Mouse (Mus musculus) heart, postnatal 0 days (tissue): ENCODE measurements around the gene Hypk. TPM values are rescaled to one million over a fixed set of nuclear protein-coding genes. Genes with fewer than 3 reads are reported as not detected.
"Not testable (repeated sequence)": the region's sequence is repeated elsewhere in the genome, so short reads cannot be mapped to it uniquely, and the experiment has no call there.

Source experiments
- ATAC-seq: fragments of 200-750 bp; cut with Nextera tagmentation; 2 replicates; pipeline ENCODE4 v1.8.0; 2017; ENCODE audit warnings: low read depth, moderate number of reproducible peaks, moderate library complexity; ENCODE audit not compliant: insufficient read depth
- DNase-seq: peaks from one replicate; pipeline ENCODE4 v3.0.0-alpha.2; 2016; ENCODE audit warnings: low spot score
- H3K27ac ChIP-seq: fragments of 300-500 bp; sonication (generic); 2 replicates; pipeline ENCODE4 v1.5.1; 2014; ENCODE audit warnings: low read depth, mild to moderate bottlenecking
- H3K27me3 ChIP-seq: fragments of 300-500 bp; sonication (generic); 2 replicates; pipeline ENCODE4 v1.6.1; 2014; ENCODE audit warnings: low read length, mixed read lengths; ENCODE audit not compliant: control insufficient read depth, insufficient read depth
- H3K36me3 ChIP-seq: fragments of 300-500 bp; sonication (generic); replicated peaks from 2 replicates; pipeline ENCODE4 v1.6.1; 2014; ENCODE audit warnings: low read length, mixed read lengths; ENCODE audit not compliant: control insufficient read depth, insufficient read depth
- H3K4me1 ChIP-seq: fragments of 300-500 bp; sonication (generic); 2 replicates; pipeline ENCODE4 v1.6.1; 2014; ENCODE audit warnings: antibody characterized with exemption; ENCODE audit not compliant: control insufficient read depth, insufficient read depth
- H3K4me2 ChIP-seq: fragments of 300-500 bp; sonication (generic); 2 replicates; pipeline ENCODE4 v1.6.1; 2014; ENCODE audit warnings: low read depth, mild to moderate bottlenecking, low read length, moderate library complexity
- H3K4me3 ChIP-seq: fragments of 300-500 bp; sonication (generic); 2 replicates; pipeline ENCODE4 v1.5.1; 2014; ENCODE audit warnings: low read depth, low read length
- H3K9ac ChIP-seq: fragments of 300-500 bp; sonication (generic); replicated peaks from 2 replicates; pipeline ENCODE4 v1.6.1; 2014; ENCODE audit warnings: low read depth, low read length, mixed read lengths
- H3K9me3 ChIP-seq: fragments of 300-500 bp; sonication (generic); replicated peaks from 2 replicates; pipeline ENCODE4 v1.6.1; 2016; ENCODE audit warnings: low read length; ENCODE audit not compliant: control insufficient read depth
- CTCF ChIP-seq: IDR thresholded peaks from 2 replicates; pipeline ENCODE4 v1.5.1; 2016; ENCODE audit warnings: antibody characterized with exemption, control low read depth, low read depth
- EP300 ChIP-seq: IDR thresholded peaks from 2 replicates; pipeline ENCODE4 v1.6.1; 2016; ENCODE audit warnings: antibody characterized with exemption, low read depth
- WGBS: fragments of 180-500 bp; shearing (Covaris S2); extraction: QIAGEN DNeasy Blood & Tissue Kit; methylation state at CpG from one replicate; pipeline ENCODE4 v1.1.7; 2014; 5-methylcytosine and 5-hydroxymethylcytosine counted together
- polyA plus RNA-seq: library from polyadenylated mRNA; unstranded; fragments of >200 nt; fragmentation: Nextera tagmentation; extraction: Ambion mirVana; gene quantifications from 2 replicates; pipeline ENCODE4 v1.2.1, GENCODE M21; 2015
- total RNA-seq: library from RNA; depleted of rRNA; stranded (reverse); fragments of >200 nt; gene quantifications from 2 replicates; pipeline ENCODE4 v1.2.3, GENCODE M21; 2014; ENCODE audit warnings: low replicate concordance

Hypk gene
- total and polyA plus RNA-seq, 2 experiments from 2014 or later, result 4.1 to 105 TPM

GRCm38 (mm10) chr2:121473301-121474179 lies 20.4 kb downstream of the Hypk start, which contains the start of gene Mfap1b:
Gene Mfap1b, minus strand, starts transcription at chr2:121474067.
- peak; percentile 95 for ATAC-seq

GRCm38 (mm10) chr2:121474180-121474535 lies 21.1 kb downstream of the Hypk start:
- Histone ChIP-seq H3K9me3 (no peaks in the 10 kb centered on the region), H3K27ac (peak overlapping the region; percentile 81), H3K4me2 (peak overlapping the region; percentile 65), H3K4me1 (no peaks in the 10 kb centered on the region), H3K4me3 (peak overlapping the region; percentile 75), H3K27me3 (no peaks in the 10 kb centered on the region), H3K36me3 (no peaks in the 10 kb centered on the region), H3K9ac (peak overlapping the region; percentile 63; the same call in 1 of the 2 replicates)
- WGBS, result 33% methylated on average over 8 of the region's 8 CpGs
- ATAC-seq, result no peak
- TF ChIP-seq EP300 (no peak), CTCF (no peak)
- no peak for DNase-seq

More at GRCm38 (mm10) chr2:121473301-121474179, 20.4 kb downstream of the Hypk start, which contains the start of gene Mfap1b:
- not testable (repeated sequence) for H3K4me1 ChIP-seq, H3K36me3 ChIP-seq, H3K27me3 ChIP-seq, H3K9me3 ChIP-seq
- Histone ChIP-seq H3K4me2 (peak within 1 kb of the TSS; percentile 65), H3K27ac (peak within 1 kb of the TSS; percentile 81), H3K9ac (peak within 1 kb of the TSS; percentile 63), H3K4me3 (peak within 1 kb of the TSS; percentile 75)
- 5% methylated on average over 36 of the region's 41 CpGs for whole genome bisulfite sequencing
- DNase-seq, result peak; percentile 92

- not testable (repeated sequence) for H3K4me2 ChIP-seq, ATAC-seq
These were observed 22.2 kb downstream of the Hypk start for GRCm38 (mm10) chr2:121475306-121475705.

GRCm38 (mm10) chr2:121477491-121478266 lies 24.6 kb downstream of the Hypk start:
- H3K36me3 ChIP-seq, result no peaks in the 10 kb centered on the region

More at GRCm38 (mm10) chr2:121475306-121475705, 22.2 kb downstream of the Hypk start:
- H3K36me3 ChIP-seq, H3K9ac ChIP-seq, H3K27me3 ChIP-seq, DNase-seq, H3K4me3 ChIP-seq, H3K4me1 ChIP-seq, H3K27ac ChIP-seq, H3K9me3 ChIP-seq: not testable (repeated sequence)
- WGBS, result 100% methylated on average over 2 of the region's 2 CpGs

GRCm38 (mm10) chr2:121480498-121480897 lies 27.4 kb downstream of the Hypk start:
- DNase-seq (no peak), ATAC-seq (no peak)
- no peak overlapping the region for H3K9ac ChIP-seq
- H3K27me3 ChIP-seq, result no peaks in the 10 kb centered on the region
- peak; percentile 50 for TF ChIP-seq CTCF
- TF ChIP-seq EP300, result no peak
- no peak overlapping the region for H3K27ac ChIP-seq
- H3K4me1 ChIP-seq, result no peaks in the 10 kb centered on the region
- H3K4me2 ChIP-seq, result no peak overlapping the region
- no peaks in the 10 kb centered on the region for H3K36me3 ChIP-seq
- H3K4me3 ChIP-seq, result no peak overlapping the region
- WGBS, result 51% methylated on average over 3 of the region's 3 CpGs
- H3K9me3 ChIP-seq, result no peaks in the 10 kb centered on the region

More at GRCm38 (mm10) chr2:121477491-121478266, 24.6 kb downstream of the Hypk start:
- H3K9me3 ChIP-seq, result no peaks in the 10 kb centered on the region
- no peak overlapping the region for H3K4me3 ChIP-seq
- H3K9ac ChIP-seq, result no peak overlapping the region
- ATAC-seq (no peak), DNase-seq (no peak)
- H3K27me3 ChIP-seq, result no peaks in the 10 kb centered on the region
- no peaks in the 10 kb centered on the region for H3K4me1 ChIP-seq
- no peak overlapping the region for H3K27ac ChIP-seq
- WGBS, result 84% methylated on average over 3 of the region's 3 CpGs
- no peak overlapping the region for H3K4me2 ChIP-seq
- TF ChIP-seq EP300 (no peak), CTCF (no peak)

- H3K4me2 ChIP-seq, H3K27me3 ChIP-seq, H3K9ac ChIP-seq, H3K9me3 ChIP-seq, H3K4me1 ChIP-seq, H3K36me3 ChIP-seq, ATAC-seq, H3K4me3 ChIP-seq, H3K27ac ChIP-seq, DNase-seq: not testable (repeated sequence)
- 82% methylated on average over 13 of the region's 13 CpGs for WGBS
These were observed 27.8 kb downstream of the Hypk start for GRCm38 (mm10) chr2:121480916-121481315.
